Mouse (Mus musculus) lung, embryonic 14.5 days (tissue): ENCODE data around the gene Dgki. TPM values are rescaled to one million over a fixed set of nuclear protein-coding genes. Genes with fewer than 3 reads are reported as not detected.

Experiments
- ATAC-seq: fragments of 200-750 bp; cut with Nextera tagmentation; 2 replicates; pipeline ENCODE4 v1.8.0; 2017; ENCODE audit warnings: mild to moderate bottlenecking, moderate TSS enrichment, moderate library complexity; ENCODE audit not compliant: insufficient read depth
- DNase-seq: peaks from one replicate; pipeline ENCODE4 v3.0.0-alpha.2; 2015
- H3K27ac ChIP-seq: fragments of 300-500 bp; sonication (generic); 2 replicates; pipeline ENCODE4 v1.5.1; 2014; ENCODE audit warnings: low read depth, mild to moderate bottlenecking, moderate library complexity
- H3K27me3 ChIP-seq: fragments of 300-500 bp; sonication (generic); 2 replicates; pipeline ENCODE4 v1.6.1; 2014; ENCODE audit warnings: low read length, control low read depth; ENCODE audit not compliant: insufficient read depth
- H3K36me3 ChIP-seq: fragments of 300-500 bp; sonication (generic); 2 replicates; pipeline ENCODE4 v1.6.1; 2014; ENCODE audit warnings: control low read depth; ENCODE audit not compliant: insufficient read depth
- H3K4me1 ChIP-seq: fragments of 300-500 bp; sonication (generic); 2 replicates; pipeline ENCODE4 v1.6.1; 2014; ENCODE audit warnings: antibody characterized with exemption, control low read depth; ENCODE audit not compliant: insufficient read depth
- H3K4me2 ChIP-seq: fragments of 300-500 bp; sonication (generic); 2 replicates; pipeline ENCODE4 v1.6.1; 2014; ENCODE audit warnings: mild to moderate bottlenecking
- H3K4me3 ChIP-seq: fragments of 300-500 bp; sonication (generic); 2 replicates; pipeline ENCODE4 v1.5.1; 2014; ENCODE audit warnings: low read depth, low read length
- H3K9ac ChIP-seq: fragments of 300-500 bp; sonication (generic); 2 replicates; pipeline ENCODE4 v1.6.1; 2014
- H3K9me3 ChIP-seq: fragments of 300-500 bp; sonication (generic); 2 replicates; pipeline ENCODE4 v1.6.1; 2016; ENCODE audit warnings: low read depth, low read length, control low read depth
- CTCF ChIP-seq: IDR thresholded peaks from 2 replicates; pipeline ENCODE4 v1.5.1; 2016; ENCODE audit warnings: antibody characterized with exemption, low read depth
- WGBS: fragments of 180-500 bp; shearing (Covaris S2); extraction: QIAGEN DNeasy Blood & Tissue Kit; methylation state at CpG from one replicate; pipeline ENCODE4 v1.1.7; 2014; 5-methylcytosine and 5-hydroxymethylcytosine counted together
- polyA plus RNA-seq: library from polyadenylated mRNA; unstranded; fragments of >200 nt; fragmentation: Nextera tagmentation; extraction: Ambion mirVana; gene quantifications from 2 replicates; pipeline ENCODE4 v1.2.1, GENCODE M21; 2014

The Dgki gene
- polyA plus RNA-seq, 1 experiment from 2014 or later: 0.46 TPM

DNA sequence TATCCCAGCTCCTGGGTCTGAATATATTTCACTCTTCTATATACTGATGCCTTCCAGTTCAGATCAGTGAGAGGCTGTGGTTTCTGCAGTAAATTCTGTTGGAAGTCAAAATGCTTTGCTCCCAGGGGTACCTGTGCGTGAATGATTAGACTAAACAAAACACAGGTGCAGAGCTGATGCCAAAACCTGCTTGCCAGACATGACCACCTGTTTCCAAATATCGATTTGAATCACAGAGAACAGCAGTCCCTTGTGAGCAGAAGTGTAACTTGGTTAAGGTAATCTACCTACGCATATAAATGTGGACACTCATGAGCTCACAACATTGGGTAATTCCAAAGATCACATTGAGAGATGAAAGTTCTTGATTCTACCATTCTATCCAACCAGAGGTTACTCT is 100.5 kb downstream of the Dgki start:
- Histone ChIP-seq H3K9me3 (no peaks in the 10 kb centered on the region), H3K4me1 (no peaks in the 10 kb centered on the region), H3K36me3 (no peaks in the 10 kb centered on the region), H3K4me2 (no peak overlapping the region), H3K27ac (no peak overlapping the region), H3K4me3 (no peak overlapping the region), H3K27me3 (no peaks in the 10 kb centered on the region), H3K9ac (no peak overlapping the region)
- TF ChIP-seq CTCF: no peak
- DNase-seq (no peak), ATAC-seq (no peak)
- WGBS: 78% methylated on average over 3 of the region's 3 CpGs

DNA sequence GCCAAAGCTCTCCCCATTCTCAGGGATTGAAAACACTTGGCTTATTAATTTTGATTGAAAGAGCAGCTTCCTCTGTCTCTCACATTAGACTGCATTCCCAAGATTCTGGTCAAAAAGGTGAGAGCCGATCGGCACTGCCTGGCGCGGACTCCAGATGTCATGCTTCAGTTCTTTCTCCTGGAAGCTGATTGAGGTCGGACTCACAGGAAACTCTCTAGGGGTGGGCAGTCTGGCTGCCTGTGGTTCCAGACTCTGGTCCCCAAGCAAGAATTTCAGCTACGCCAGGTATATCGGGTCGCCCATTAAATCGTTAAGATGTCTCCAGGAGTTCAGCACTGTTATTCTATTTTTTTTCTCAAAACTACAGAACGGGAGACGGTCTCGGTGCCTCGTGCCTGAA is 102.2 kb downstream of the Dgki start:
- H3K27ac ChIP-seq: no peak overlapping the region
- DNase-seq (peak; percentile 23), ATAC-seq (no peak)
- no peak overlapping the region for H3K4me2 ChIP-seq
- no peaks in the 10 kb centered on the region for H3K4me1 ChIP-seq
- 37% methylated on average over 13 of the region's 13 CpGs for WGBS
- H3K4me3 ChIP-seq: no peak overlapping the region
- no peaks in the 10 kb centered on the region for H3K9me3 ChIP-seq
- H3K27me3 ChIP-seq: no peaks in the 10 kb centered on the region
- no peaks in the 10 kb centered on the region for H3K36me3 ChIP-seq
- H3K9ac ChIP-seq: no peak overlapping the region
- no peak for TF ChIP-seq CTCF

DNA sequence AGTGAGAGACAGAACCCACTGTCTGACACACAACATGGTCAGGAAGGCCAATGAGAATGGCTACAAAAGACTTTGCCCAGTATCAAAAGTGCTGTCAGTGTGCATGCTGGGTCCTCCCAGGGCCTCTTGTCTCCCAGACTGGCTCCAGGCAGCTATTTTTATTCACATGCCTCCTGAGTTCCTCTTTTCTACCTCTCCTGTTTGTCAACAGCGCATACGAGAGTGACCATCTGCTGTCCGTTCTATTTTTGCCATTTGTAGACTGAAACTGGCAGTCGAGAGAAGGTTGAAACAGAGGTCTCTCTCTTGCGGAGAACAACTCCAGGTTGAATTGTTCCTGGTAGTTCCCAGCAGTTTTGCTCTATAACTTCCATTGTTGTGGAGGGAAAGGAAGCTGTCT is 103.1 kb downstream of the Dgki start:
- Histone ChIP-seq H3K36me3 (no peaks in the 10 kb centered on the region), H3K27me3 (no peaks in the 10 kb centered on the region), H3K9me3 (no peaks in the 10 kb centered on the region), H3K9ac (no peak overlapping the region), H3K27ac (no peak overlapping the region), H3K4me3 (no peak overlapping the region), H3K4me2 (no peak overlapping the region), H3K4me1 (no peaks in the 10 kb centered on the region)
- no peak for ATAC-seq
- DNase-seq: no peak
- 86% methylated on average over 5 of the region's 5 CpGs for WGBS
- no peak for TF ChIP-seq CTCF

DNA sequence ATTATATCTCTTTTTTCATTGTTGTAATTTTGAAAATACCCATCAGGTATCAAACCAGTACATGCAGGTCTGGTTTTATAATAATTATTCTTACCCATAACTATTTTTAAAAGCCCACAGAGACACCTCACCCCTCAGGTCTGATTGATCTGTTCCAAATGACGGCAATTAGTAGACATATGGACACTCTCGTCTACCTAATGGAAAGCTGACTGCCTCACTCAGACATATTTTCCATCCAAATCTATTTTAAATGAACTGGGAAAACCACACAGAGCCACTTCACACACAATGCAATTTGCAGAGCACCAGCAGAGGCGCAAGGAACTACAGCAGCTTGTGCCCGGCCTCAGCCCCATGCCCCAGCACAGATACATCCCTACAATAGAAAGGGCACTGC is 104.2 kb downstream of the Dgki start:
- no peak for TF ChIP-seq CTCF
- H3K27me3 ChIP-seq: no peaks in the 10 kb centered on the region
- no peak overlapping the region for H3K27ac ChIP-seq
- H3K4me2 ChIP-seq: no peak overlapping the region
- H3K36me3 ChIP-seq: no peaks in the 10 kb centered on the region
- DNase-seq: no peak
- WGBS: 79% methylated on average over 4 of the region's 4 CpGs
- no peak overlapping the region for H3K4me3 ChIP-seq
- H3K9ac ChIP-seq: no peak overlapping the region
- ATAC-seq: no peak
- H3K4me1 ChIP-seq: no peaks in the 10 kb centered on the region
- H3K9me3 ChIP-seq: no peaks in the 10 kb centered on the region

DNA sequence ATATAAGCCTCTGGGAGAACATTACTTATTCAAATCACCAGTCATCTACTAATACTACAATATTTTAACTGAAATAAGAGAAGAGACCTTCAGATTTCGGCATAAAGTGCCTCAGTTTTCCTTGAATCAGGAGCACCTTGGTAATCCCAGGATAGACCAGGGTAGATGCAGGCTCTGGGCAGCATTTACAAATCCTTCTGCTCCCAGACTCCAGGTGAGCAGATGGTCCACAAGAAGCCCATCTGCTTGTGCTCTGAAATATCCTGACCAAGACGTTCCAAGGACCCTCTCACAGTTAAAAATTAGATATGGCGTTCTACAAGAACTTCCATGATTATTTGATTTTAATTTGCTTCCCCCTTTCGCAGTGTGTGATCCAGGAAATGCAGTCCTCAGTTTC is 118.0 kb downstream of the Dgki start:
- Histone ChIP-seq H3K4me1 (no peaks in the 10 kb centered on the region), H3K4me3 (no peak overlapping the region), H3K9ac (no peak overlapping the region), H3K9me3 (no peaks in the 10 kb centered on the region), H3K27ac (no peak overlapping the region), H3K27me3 (no peaks in the 10 kb centered on the region), H3K36me3 (no peaks in the 10 kb centered on the region), H3K4me2 (no peak overlapping the region)
- no peak for TF ChIP-seq CTCF
- ATAC-seq (no peak), DNase-seq (no peak)
- WGBS: 81% methylated on average over 4 of the region's 4 CpGs

DNA sequence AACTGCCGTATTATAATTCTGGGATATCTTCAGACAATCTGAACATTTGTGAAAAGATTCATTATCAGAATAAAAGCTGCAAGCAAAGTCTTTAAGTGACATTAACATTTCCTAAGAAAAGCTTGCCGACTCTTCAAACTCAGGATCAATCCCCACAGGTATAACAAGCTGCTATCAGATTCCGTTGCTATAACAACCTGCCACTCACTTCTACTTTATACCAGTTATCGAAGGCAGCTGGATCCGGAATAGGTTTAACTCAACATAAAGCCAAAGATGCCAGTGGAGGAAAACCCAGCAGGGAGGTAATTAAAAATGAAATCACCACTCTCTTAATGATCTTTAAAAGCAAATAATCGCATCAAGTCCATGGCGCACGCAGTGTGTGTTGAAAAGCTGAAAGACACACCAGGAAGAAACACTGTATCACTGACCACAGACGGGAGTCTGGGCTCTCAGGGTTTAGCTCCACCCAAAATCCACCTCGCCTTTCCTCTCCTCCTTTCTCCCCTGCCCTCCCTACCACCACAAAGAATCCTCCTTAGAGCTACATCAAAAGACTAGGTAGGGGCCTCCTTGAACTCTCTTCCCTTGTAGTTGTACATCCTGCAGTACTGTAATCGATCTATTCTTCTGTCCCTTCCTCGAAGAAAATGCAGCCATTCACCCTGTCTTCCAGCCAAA is 128.7 kb downstream of the Dgki start:
- 75% methylated on average over 12 of the region's 12 CpGs for WGBS
- no peak for TF ChIP-seq CTCF
- H3K4me2 ChIP-seq: no peak overlapping the region
- no peak for ATAC-seq
- no peaks in the 10 kb centered on the region for H3K9me3 ChIP-seq
- DNase-seq: no peak
- H3K36me3 ChIP-seq: no peaks in the 10 kb centered on the region
- H3K4me1 ChIP-seq: no peaks in the 10 kb centered on the region
- no peak overlapping the region for H3K9ac ChIP-seq
- no peak overlapping the region for H3K27ac ChIP-seq
- H3K4me3 ChIP-seq: no peak overlapping the region
- no peaks in the 10 kb centered on the region for H3K27me3 ChIP-seq

DNA sequence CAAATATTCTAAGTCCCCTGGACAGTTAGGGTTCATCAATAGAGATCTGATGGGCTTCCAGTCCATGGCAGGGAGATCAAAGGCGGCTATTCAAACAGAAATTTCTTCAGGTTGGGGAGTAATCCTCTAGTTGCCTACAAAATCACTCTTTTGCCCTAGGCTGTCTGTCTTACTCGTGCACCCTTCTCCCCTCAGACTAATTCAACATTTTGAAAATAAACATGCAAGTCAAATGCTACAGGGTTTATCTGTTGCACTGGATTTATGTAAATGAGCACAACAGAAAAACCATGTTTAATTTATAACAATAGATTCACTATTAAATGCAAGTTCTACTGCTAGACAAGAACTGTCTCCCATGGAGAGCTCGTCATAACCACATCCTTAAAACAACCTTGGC is 141.1 kb downstream of the Dgki start:
- no peak overlapping the region for H3K4me3 ChIP-seq
- H3K4me1 ChIP-seq: no peaks in the 10 kb centered on the region
- 42% methylated on average over 3 of the region's 3 CpGs for WGBS
- H3K9me3 ChIP-seq: no peaks in the 10 kb centered on the region
- DNase-seq (no peak), ATAC-seq (no peak)
- H3K27me3 ChIP-seq: no peaks in the 10 kb centered on the region
- no peak overlapping the region for H3K9ac ChIP-seq
- no peak overlapping the region for H3K4me2 ChIP-seq
- no peaks in the 10 kb centered on the region for H3K36me3 ChIP-seq
- H3K27ac ChIP-seq: no peak overlapping the region
- no peak for TF ChIP-seq CTCF

DNA sequence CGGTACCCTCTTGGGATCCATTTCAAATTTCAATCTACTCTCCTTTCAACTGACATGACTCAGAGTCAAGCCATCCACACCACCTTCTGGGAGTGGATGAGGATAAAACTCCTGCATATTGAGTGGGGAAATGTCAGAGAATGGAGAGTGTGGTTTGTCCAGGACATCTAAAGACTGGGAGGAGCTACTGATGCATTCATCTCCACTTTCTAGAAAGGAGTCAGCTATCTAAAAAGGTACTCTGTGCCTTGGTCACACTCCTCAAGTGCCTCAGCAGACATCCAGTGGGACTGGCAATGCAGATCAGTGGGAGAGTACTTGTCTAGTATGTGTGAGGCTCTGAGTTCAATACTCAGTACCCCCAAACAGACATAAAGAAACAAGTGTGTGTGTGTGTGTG is 145.9 kb downstream of the Dgki start:
- Histone ChIP-seq H3K27ac (no peak overlapping the region), H3K4me1 (no peaks in the 10 kb centered on the region), H3K9ac (no peak overlapping the region), H3K27me3 (no peaks in the 10 kb centered on the region), H3K4me3 (no peak overlapping the region), H3K36me3 (no peaks in the 10 kb centered on the region), H3K4me2 (no peak overlapping the region), H3K9me3 (no peaks in the 10 kb centered on the region)
- ATAC-seq (no peak), DNase-seq (no peak)
- WGBS: 78% methylated on average over 1 of the region's 1 CpGs
- TF ChIP-seq CTCF: no peak
